Mouse (Mus musculus) frontal cortex, postnatal 14 days (tissue): ENCODE measurements at regions not wholly inside any gene's neighbourhood (a gene's known extent, or its start where the extent isn't known, plus 50 kb on each side); places are given as distances from the start of the nearest gene placed in this dataset.

Source experiments
- DNase-seq, 2 experiments: peaks; one replicate each; pipeline ENCODE4 v3.0.0; 2022; ENCODE audit warnings: low spot score in 2 of 2

DNA sequence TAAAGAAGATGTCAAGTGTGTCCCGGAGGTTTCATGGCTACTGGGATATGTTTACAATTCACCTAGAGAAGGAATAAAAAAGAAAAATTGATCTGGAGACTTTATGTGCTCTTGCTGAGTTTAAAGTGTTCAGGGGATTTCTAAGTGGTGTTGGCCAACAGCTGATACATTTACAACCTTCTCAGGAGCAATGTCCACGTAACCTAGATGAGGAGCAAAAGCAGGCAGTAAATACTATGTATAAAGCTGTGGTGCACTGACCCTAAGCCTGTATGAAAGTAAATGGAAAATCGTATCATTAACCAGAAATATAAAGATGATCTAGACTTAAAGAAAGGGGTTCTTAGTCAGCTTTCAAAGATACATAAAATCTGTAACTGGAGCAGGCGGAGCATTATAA, 124.3 kb upstream of the Cblb start:
- no peak for DNase-seq

DNA sequence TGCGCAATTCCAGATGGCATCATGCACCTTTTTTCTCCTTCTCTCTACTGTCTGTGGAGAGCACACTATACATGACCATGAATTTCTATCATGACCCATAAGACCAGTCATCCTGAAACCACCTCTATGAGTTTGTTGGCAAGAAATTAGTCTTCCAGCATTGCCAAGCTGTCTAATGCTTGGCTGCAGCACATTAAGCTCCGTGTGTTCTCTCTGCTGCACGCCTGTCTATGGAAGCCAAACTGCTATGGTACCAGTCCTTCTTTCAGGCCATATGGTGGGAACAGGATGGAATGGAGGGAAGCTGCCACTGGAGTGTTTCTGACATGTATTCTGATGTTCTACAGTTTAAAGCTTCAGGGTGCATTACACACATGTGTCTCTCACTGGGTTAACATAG, 121.0 kb upstream of the Cblb start:
- DNase-seq = no peak

DNA sequence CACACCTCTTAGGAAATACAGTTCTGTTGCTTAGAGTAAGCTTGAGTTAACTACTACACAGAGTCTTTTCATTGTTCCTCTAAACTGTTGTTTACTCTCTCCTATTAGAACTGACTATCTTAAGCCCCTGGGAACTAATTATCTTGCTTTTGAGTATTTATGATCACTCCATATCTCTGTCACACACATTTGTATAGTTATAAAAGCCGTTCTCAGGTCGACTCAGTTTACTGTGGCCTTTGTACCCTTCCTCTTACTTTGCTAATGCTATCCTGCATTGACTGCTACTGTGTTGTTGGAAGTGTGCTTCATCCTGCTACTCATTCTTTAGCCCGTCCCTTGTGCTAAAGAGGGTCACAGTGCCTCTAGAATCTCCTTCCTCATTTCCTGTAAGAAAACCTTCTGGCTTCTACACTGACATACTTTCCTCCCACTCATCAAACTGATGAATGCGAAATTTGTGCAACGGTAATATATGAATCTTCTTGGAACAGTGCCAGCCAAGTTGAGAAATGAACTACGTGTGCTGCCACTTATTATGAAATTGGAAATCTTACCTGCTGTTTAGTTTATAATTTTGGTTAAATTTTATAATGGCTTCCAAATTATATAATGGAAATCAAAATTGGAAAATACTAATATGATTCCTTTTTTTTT, 119.8 kb upstream of the Cblb start:
- DNase-seq = no peak

DNA sequence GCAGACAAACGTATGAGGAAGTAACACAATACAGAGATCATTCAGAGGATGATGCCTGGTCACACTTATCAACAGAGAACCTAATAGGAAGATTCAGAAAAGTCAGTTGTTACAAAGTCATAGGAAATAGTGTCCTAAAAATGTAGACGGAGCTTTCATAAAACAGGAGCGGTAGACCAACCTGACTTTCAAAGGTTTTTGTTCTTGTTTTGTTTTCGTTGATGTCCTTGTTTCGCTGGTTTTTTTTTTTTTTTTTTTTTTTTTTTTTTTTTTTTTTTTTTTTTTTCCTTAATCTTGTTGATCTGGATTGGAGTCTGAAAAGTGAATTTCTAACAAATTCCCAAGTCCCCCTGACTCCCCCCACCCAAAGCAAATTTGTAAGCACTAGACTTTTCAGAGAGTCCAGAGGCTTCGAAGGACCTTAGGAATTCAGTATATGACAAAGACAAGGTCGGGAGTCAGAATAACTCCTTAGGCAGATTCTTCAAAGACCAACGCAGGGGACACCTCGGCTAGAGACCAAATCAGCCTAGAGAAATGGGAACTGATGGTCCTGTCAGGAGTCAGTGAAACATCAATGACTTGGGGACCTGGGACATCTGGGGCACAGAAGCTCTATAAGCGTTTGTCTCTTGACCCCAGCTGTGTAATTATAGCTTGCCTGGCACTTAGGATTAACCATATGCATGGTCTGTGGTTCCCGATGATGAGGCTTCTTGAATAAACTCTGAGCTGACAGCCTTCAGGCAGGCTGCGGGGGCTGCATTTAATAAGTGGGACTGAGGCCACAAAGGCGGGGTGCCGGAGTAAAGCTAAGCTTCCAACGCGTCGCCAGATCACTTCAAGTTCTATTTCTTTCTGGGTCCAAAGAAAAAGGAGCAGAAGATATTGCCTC, 115.7 kb upstream of the Cblb start:
- no peak for DNase-seq

DNA sequence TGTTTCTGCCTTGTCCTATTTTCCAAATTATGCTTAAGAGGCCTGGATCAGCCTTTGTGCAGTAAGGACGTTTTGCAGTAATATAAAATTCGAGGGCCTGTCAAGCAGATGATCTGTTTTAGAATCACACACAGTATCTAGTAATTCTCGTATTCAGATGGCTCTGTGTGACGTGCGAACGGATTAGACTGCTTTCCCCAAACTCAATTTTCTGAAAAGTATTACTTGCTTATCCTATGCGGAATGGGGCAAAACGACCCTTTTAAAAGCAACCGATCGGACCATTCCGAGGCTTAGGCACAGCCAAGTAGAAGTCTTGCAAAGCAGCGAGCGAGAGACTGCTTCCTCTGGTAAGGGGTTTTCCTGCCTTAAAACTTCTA, 115.1 kb upstream of the Cblb start:
- no peak for DNase-seq

DNA sequence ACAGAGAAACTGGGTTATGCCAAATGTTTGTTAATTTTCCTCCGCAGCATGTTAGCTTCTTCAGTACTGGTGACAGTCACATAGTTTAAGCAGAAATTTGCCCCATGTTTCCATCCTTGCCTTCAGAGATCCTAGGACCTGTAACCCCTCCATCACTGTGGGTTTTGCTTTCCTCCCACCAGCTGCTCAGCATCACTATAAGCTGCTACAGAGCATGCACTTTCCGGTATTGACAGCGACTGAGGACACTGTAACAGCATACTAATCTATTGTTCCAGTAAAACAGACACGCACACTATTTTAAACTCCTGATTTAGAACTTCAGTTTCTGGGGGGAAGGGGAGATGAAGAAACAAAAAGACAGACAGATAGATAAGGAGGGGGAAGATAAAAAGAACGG, 114.7 kb upstream of the Cblb start:
- DNase-seq = no peak

DNA sequence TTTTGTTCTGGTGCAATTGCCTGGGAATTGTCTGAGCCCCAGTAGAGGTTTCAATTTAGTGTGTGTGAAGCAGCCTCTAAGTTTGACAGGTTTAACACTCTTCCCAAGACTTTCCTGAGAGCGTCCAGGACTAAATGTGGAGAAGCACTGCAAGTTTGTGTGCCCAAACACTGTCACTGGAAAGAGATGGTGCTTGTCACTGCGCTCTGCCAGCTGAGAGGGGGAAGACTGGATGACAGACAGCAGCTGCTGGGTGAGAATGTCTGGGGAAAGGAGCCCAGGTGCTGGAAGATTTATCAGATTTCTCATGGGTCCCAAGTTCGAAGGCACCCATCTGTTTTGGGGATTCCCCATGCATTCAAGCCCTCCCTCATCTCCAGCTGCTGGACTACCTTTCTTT, 114.2 kb upstream of the Cblb start:
- DNase-seq = peak; percentile 8 to 12

DNA sequence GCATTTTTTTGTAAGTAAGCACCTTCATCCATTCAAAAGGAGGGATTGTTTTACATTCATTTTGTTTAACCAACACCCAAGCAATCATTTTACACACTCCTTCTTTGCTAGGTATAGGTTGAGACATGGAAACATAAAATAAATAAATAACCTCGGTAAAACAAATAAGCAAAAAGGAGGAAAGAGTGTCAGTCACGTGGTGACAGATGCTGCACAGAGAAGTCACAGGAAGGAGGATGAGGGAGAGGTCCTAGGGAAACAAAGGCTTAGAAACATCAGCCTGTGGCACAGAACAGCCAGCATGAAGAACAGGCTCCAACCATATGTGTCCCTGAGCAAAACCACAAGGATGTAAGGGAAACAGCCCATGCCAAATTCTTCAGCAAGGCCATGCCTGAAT, 113.5 kb upstream of the Cblb start:
- no peak for DNase-seq

DNA sequence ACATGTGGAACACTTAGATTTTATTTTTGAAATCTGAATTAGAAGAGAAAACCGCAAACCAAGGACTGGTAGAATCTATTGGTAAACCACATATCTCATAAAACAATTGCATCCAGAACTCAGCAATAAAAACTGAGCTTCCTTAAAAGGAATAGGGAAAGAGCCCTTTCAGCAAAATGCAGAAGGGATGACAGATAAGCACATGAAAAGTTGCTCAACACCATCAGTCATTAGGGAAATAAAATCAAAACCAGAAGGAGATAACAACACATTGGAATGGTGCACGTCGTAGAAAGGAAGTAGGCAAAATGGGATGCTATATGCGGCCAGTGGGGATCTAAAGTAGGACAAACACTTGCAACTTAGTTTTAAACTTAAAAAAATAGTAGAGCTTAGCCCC, 110.0 kb upstream of the Cblb start:
- no peak for DNase-seq

DNA sequence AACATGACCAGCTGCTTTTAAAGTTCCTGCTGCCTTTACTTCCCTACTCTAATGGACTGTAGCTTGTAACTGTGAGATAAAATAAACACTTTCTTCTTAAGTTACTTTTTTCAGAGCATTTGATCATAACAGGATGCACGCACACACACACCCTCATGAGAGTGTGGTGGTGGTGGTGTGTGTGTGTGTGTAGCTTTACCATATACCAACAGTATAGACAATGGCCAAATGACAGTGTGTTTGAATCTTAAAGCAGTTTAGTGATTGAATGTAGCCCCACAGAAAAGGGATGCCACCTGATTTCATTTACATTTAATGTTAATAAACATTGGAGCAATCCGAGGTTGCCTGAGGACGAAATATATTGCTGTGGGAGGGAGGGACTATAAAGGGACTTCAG, 108.4 kb upstream of the Cblb start:
- DNase-seq = no peak

DNA sequence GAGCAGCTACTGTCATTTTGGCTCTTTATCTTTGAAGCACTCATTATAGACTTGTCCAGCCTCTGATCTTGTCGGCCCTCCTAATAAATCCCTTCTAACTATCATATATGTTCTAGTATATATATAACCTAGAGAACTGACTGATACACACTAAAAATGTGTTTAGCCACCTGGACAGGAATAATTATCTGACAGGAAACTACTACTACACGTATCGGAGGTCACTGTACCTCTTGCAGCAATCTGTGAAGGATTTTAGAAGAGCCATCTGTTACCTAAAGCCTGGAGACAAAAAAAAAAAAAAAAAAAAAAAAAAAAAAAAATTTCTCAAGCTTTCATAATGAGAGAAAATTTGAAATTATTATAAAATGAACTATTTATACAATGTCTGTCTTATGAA, 105.4 kb upstream of the Cblb start:
- no peak for DNase-seq

DNA sequence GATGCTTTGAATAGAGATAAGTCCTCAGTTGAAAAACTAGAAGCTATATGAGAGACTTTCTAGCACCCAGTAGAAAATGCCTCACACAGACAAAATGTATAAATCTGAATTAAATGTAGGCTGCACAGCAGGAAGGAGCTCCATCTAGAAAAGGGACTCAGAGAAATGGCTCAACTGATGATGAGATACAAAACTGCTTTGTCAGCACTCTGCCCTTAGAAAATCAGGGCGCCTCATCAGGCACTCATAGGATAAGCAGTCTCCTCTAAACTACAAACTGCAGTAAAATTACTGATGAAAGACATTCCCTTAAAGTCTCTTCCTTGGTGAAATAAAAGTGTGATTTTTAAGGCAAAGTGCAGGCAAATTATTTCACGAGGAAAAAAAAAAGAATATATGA, 97.9 kb upstream of the Cblb start:
- no peak for DNase-seq

DNA sequence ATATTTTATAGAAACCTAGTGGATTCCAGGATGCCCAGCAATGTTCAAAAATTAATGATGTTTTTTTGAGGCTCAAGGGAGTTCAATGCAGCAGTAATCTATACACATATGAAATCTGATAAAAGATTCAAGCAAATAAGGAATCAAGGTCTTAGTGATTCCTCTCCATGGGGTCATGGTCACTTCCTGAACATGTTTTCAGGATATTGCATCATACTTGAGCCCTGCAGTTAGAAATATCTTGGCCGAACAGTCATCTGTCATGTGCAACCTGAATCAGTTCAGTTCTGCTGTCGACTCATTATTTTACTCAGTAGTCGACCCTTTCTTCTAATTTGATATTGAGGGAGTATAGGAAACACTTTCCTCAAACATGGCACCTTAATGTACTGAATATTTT, 97.1 kb upstream of the Cblb start:
- DNase-seq = no peak

DNA sequence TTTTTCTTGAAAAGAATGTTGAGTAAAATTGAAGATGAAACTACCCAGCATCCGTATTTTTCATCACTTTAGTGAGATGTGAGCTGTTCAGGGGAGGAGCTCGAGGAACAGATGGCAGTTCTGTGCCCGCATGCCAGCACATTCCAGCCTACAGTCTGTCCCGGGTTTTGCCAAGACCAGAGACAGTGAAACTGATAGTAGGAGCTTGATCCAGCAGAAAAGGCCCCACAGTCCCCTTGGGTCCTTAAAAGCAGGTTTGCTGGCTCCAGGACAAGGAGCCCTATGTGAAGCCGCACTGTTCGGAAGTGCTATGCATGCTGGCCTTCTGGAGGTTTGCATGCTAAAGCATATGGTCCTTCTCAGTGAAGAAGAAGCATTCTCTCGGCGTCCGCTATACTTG, 93.7 kb upstream of the Cblb start:
- peak; percentile 28 to 38 for DNase-seq

DNA sequence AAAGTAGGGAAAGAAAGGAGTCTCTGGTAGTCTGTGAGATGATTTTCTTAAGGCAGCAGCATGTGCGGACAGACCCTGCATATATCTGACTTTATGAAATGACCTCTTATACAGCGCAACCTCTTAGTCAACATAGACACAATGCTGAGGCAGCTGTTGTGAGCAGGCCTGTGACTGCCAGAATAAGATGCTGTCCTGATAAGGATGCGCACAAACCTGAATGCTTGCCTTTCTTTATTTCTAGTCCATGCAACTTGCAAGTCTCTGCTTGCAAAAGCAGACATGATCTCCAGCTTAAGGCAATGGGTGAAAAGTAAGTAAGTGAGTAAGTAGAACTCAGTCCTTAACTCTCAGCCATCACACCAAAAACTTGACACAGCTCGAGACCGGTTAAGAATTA, 92.0 kb upstream of the Cblb start:
- DNase-seq = no peak

DNA sequence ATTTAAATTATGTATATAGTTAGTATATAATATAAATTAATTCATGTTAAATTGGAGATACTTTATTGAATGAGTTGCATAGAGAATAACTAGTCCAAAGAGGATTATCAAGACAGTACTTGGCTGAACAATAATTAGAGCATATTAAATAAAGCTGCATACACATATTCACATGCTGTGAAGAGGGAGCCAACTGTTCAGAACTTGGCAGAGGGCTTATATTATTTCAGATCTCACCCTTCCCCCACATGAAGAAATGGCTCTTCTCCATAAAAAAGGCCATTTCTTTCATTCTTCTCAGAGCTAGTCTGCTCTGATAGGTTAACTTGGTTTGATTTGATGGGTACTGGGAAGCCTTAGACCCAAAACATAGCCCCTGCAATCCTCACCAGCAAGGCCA, 90.5 kb upstream of the Cblb start:
- no peak for DNase-seq

DNA sequence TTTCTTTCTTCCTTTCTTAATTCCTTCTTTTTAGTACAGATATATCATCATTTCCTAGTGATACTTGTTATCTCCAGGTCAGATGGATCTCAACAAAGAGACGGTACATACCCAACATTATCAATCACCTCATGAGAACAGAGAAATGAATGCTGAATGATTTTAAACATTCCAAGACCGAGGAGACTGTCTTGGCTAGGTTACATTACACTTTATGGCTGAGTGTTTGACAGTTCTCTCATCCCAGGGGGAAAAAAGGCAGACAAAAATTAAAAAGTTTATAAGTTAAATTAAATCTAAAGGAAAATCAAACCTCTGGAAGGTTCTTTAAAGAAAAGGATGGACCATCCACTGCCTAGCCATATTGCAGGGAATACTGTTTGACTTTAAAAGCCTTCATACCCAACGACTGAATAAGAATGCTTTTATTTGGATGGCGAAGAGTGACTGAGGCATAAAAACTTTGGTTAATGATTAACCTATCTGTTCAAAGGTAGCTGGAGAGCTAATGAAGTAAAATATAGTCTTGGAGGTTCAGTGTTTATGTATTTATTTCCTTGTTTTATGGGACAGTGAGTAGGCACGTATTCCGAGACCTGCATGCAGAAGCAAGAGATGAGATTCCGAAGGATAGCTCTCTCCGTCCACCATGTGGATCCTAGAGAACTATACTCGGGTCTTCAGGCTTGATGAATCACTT, 88.4 kb upstream of the Cblb start:
- no peak for DNase-seq

DNA sequence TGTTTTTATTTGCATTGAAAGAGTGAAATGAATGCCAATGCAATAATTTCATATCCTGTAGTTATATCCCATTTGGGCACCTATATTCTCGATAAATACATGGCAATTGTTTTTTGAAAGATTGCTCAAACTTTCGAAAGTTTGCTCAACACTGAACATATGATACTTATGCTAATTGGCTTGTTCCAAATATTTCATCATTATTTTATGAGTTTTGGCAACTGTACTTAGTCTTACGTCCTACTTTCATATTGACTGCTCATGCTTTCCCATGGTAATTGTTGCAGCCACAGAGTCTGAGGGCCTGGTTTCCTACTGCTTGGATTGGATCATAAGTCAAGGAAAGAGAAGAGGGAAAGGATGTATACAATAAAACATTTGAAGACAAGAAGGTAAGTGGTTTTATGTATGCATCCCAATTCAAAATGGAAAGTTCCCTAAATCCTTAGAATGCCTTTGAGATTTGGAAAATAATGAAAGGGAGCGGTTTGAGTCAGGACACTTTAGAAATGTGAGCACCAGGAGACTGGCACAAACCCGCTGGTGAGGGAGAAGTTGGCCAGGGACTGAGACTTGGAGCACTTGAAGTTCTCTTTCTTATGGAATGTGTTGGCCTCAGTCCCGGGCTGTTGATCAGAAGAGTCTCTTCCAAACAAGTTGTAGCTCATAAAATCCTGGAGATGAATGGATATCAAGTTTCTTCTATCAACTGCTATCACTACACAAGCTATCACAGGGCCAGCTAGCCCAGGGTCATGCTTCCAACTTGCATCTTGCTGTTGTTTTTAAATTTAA, 63.8 kb upstream of the Cblb start:
- DNase-seq = no peak
